Mouse (Mus musculus): ENCODE data around the gene Fam198a.

Gene Fam198a

DNA sequence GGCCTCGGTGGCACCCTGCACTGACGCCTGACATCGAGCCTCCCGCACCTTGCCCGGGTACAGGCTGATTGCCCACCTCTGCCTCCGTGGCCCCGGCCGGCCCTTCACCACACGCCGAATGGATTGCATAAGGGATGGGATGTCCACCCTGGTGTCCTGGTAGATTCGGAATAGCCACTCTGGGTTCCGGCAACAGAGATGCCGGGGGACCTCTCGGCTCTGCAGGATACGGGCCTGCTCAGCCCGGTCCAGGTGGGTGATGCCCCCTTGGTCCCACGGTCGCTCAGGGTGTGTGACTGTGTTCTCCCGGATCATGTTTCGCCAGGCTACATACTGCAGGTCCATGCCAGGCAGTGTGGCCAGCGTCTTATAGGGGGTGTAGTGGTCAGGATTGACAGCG, 31.4 kb downstream of the Fam198a start:
- in situ Hi-C loops (cut with MboI), result loop anchor here (10.0 kb wide), 1 partner anchor 147 kb away; the partner anchor contains the start of gene Ccdc13

DNA sequence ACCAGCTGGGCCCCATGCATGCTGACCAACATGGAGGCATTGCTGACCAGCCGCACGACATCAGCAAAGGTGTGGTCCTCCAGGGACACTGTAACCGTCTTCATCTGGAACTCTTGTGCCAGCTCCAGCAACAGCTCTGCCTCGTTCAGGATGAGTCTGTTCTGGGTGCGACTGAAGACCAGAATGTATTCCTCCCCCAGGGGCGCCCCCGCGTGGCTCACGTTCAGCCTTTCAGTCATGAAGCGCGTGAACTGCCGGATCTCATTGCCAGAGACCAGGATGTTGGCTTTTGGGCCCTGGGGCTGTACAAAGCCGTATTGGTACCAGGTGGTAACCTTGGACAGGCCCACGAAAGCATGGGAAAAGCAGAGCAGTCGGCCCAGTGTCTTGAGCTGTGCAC, 31.9 kb downstream of the Fam198a start:
- in situ Hi-C loops (cut with MboI), result loop anchor here (10.0 kb wide), 1 partner anchor 148 kb away; the partner anchor contains the start of gene Ccdc13

DNA sequence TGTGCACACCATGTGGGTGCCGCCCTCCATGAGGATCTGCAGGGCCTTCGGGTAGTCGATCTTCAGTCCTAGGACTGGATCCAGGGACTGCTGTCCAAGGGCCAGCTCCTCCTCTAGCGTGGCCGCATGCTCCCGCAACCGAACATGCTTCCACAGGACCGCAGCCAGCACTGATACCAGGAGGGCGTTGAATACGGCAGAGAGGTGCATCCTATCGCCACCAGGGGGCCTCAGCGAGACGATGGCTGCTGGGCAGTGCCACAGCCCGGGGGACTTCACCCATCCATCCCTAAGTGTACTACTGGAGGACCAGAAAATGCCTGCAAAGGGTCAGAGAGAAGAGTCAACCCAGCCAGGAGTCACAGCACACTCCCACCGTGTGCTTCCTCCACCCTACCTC, 32.7 kb downstream of the Fam198a start:
- in situ Hi-C loops (cut with MboI), result loop anchor here (10.0 kb wide), 1 partner anchor 149 kb away; the partner anchor contains the start of gene Ccdc13

DNA sequence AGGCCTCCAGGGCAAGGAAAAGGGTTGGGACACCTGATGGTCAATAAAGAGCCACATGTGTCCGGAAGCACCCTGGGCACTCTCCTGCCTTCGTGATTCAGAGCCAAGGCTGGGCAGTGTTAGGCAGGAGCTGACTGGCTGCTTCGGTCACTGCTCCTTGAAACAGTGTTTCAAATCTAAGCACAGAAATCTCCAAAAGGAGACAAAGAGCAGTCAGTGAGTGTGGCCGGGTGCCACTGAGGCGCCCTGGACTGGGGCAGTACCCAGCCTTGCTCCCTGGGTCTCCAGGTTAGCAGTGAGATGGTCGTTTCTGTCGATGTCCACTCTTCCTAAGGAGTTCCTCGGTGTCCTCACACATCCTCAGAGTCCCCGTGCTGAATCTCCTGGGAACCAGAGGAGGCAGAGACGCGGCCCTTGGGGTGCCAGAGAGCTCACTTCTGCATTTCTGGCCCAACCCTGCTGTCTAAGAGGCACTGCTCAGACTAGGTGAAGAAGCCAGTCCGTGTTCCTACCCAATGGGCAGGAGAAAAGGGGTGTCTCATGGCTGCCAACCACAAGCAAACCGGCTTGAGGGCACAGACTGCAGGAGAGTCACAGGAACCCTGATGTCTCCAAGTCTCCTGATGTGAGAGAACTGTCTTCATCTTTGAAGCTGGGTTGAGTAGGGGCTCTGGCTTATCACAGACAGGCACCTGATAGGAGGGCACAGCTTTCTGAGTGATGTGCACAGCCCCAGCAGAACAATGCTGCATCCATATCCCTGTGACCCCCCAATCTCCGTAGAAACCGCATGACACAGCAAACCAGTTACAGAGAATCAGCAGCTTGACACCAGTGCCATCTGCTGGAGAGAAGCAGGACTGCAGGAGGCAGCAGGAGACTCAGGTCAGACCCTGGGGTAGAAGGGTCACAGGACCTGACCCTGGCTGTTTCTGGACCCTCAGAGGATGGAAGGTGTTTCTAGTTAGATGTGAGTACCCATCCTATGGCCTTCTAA, 34.0 kb downstream of the Fam198a start:
- in situ Hi-C loops (cut with MboI), result loop anchor here (10.0 kb wide), 1 partner anchor 150 kb away; the partner anchor contains the start of gene Ccdc13

DNA sequence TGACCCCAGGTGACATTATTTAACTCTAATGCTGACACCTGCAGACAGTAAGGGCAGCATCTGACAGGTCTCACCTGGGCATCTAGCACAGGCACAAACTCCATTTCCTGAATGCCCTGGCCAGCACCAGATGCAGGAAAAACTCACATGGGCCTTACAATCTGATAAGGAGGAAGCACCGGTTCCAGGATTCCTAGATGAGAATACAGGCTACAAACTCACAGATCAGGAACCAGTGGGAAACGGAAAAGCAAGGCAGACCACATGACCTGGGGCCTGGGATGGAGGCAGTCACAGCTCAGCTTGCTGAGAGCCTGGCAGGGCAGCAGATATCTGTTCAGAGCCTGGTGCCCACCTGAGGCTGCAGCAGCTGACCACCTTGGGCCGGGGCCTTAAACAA, 38.1 kb downstream of the Fam198a start:
- in situ Hi-C loops (cut with MboI), result loop anchor here (10.0 kb wide), 1 partner anchor 154 kb away; the partner anchor contains the start of gene Ccdc13

DNA sequence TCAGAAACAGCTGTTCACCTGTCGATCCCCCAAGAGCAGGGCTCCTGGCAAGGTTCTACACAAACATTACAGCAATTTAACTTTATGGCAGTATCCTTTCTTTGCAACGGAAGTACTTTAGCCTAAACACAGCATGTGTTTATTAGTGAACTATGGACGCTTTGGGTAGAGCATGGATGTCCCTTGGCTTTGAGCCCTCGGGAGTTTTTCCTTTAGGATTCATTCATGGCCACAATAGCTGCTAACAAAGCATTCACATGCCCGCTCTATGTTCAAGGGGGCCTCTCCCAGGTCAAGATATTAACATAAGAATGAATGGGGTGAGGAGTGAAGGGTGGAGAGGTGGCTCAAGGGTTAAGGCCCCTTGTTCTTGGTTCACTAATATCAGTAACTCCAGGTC, 38.7 kb downstream of the Fam198a start:
- in situ Hi-C loops (cut with MboI), result loop anchor here (10.0 kb wide), 1 partner anchor 155 kb away; the partner anchor contains the start of gene Ccdc13

DNA sequence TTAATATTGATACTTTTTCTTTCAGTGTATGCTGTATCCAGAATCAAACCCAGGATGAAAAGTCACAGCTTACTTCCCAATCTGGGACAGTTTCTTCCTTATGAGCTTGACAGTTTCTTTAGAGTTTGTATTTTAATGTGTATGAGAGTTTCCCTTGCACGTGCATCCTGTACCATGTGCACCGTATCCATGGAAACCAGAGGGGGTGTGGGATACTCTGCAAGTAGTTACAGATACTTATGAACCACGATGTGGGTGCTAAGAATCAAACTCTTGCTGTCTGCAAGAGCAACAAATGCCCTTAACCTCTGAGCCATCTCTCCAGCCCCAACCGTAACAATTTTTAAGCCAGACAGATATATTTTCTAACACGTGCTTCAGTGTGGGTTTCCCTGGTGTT, 40.3 kb downstream of the Fam198a start:
- in situ Hi-C loops (cut with MboI), result no loop called here

DNA sequence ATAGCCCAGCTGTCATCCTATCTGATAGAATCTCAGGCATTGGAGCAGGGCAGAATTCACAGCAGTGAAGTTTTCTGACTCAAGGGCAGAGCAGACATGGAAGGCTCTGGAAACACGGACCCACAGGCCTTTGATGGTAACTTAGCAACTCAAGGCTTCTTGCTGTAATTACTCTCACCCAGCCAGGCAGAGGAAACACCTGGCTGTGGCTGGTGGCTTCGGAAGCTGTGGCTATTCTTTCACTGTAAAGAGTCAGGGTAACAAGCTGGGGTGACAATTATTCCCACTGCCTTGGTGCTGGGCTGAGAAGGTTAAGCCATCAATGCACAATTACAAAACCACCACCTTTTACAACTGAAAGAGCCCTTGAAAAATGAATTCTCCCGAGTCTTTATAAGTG, 42.3 kb downstream of the Fam198a start:
- in situ Hi-C loops (cut with MboI), result no loop called here

DNA sequence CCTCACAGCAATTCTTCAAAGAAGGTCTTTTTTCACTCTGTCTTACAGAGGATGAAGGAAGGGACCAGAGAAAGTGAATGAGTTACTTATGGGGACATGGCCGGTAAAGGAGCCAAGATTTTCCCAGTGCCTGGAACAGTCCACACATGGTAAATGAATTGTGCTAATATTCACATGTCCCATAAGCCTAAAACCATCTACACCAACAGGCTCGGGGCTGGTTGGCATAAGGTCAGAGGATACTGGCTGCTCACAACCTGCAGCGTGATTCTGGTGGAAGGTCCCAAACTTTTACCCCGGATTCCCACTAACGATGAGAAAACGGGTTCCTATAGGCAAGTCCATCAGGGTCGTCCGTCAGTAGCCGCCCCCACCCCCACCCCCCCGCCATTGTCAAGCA, 44.3 kb downstream of the Fam198a start:
- in situ Hi-C loops (cut with MboI), result no loop called here

DNA sequence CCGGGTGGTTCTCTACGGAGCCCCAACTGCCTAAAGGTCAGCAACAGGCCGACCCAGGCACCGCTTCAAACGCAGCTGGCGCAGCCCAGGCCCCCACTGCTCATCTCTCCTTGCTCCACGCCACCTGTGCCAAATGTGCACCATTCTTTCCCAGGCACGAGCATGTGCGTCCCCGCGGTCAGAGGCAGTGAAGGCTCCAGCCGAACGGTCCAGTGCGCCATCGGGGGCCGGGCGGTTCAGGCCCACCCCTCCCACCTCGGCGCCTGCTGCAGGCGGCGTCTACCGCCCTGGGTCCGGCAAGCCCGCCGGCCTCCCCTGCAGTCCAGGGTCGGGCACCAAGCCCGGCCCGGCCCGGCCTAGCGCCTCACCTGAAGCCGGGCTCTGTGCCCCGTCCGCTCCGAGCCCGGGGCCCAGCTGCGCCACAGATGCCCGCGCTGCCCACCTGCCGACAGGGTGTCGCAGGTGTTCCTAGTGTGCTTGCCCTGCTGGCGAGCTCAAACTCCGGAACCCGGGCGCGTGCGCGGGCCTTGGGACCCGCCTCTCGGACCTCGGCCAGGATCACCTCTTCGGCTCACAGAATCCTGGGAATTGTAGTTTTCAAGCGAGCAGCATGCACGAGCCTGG, 44.8 kb downstream of the Fam198a start:
- in situ Hi-C loops (cut with MboI), result no loop called here

DNA sequence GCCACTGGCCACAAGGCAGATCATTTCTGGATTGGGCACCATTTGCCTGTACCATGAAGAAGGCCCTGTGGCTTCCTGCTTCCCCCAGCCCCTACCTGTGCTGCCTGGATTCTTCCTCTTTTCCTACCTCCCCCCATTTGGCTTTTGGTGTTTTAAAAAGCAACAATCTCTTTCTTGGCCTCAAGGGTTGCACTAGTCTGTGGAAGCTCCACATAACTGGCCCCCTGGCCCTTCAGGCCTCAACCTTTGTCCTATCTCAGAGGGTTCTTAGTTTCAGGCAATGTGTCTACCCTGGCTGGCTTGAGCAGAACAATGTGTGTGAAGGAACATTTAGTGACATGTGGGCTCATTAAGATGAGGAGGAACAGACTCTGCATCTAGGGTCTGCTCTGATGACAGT, 46.2 kb downstream of the Fam198a start, which contains the start of gene Pomgnt2:
Gene Pomgnt2 (minus strand): TSS at position 101 of the 400 bp plus-strand sequence.
- in situ Hi-C loops (cut with MboI), result no loop called here

DNA sequence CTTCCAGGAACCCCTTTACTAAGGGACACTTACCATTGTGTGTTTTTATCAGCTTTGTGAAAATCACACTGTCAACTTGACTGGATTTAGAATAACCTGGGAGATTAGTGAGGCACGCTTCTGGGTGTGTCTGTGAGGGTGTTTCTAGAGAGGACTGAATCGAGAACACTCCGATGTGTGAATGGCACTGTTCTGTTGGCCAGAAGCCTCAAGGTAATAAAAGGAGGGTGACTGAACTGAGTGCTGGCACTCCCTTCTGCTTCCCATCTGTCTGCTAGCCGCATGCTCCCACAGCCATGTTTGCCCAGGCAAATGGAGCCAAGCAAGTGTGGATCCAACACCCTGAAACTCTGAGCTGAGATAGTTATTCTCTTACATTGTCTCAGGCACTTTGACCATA, 47.2 kb downstream of the Fam198a start:
- in situ Hi-C loops (cut with MboI), result no loop called here

DNA sequence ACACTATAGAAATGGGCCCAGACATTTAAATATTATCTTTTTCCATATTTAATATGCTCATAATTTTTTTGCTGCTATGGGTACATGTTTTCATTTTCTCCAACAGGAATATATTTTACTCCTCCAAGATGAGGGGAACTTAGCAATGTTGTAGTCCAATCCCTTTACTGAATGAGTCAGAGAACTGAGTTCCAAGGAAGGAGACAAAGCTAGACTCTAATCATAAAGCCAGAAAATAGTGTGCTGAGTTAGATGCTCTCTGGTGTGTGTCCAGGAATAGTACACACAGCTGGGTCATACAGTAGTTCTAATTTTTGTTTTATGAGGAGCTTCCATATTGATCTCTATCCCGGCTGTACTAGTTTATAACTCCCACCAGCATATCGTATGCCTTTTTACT, 55.4 kb downstream of the Fam198a start:
- in situ Hi-C loops (cut with MboI), result no loop called here

DNA sequence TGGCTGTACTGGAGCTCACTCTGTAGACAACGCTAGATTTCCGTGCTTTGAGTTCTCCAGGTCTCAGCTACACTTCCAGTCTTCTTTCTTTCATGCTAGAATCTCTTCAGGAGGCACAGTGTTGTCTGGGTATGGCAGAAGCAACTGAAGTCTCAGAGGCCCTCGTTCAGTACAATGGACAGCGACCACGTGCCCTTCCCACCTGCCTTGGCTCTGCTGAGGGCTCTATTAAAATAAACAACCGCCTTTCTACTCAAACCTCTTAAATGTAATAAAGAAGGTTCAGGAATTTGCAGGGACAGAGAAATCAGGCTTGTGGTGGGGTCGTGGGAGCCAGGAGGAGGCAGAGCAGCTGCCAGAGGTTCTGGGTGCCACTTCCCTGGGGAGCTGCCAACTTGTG, 55.8 kb downstream of the Fam198a start:
- in situ Hi-C loops (cut with MboI), result no loop called here

DNA sequence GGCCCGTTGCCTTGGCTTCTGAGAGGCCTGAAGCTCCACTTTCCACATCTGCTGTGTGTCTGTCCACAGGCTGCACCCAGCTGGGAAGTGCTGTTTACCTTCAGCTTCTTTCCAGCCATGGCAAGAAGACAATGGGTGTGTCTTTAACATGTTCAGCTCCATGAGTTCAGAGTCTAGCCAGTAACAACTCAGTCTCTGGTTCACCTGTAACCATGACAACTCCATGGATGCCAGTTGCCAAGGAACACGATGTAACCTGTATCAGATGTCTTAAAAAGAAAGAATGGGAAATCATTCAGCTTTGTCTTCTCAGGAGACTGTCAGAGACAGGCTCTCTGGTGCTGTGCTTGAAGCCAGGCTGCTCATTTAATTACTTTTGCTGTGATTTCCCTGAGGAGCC, 58.1 kb downstream of the Fam198a start:
- in situ Hi-C loops (cut with MboI), result no loop called here

DNA sequence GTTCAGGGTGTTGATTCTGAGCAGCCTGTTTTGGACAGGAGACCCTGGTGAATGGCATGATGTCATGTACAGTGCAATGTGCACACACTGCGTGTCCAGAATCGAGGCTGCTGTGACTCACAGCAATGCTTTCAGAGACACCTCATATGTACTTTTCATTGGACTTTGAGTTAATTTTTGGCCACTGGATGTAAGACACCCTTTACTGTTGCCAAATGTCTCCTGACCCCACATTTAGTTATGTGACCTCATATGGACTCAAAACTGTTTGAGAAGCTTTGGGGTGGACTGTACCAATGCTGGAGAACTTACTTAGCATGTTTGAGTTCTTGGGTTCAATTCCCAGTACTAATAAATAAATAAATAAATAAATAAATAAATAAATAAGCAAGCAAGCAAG, 60.0 kb downstream of the Fam198a start:
- in situ Hi-C loops (cut with MboI), result no loop called here

DNA sequence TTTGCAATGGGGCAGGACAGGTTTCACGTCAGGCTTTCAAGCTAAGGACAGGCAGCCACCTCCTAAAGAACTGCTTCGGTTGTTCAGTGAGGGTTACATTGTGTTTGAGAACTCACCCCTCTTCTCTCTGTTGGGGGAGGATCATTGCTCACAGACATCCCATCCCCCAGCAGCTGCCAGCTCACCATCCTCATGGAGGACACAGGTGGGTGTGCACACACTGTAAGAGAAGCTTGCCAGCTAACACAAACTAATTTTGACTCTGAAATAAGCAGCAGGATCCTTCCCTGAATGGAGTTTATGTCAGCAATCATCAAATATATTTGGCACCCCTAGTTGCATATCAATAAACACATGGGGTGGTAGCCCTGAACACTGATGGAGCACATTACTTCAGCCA, 62.0 kb downstream of the Fam198a start:
- in situ Hi-C loops (cut with MboI), result no loop called here

DNA sequence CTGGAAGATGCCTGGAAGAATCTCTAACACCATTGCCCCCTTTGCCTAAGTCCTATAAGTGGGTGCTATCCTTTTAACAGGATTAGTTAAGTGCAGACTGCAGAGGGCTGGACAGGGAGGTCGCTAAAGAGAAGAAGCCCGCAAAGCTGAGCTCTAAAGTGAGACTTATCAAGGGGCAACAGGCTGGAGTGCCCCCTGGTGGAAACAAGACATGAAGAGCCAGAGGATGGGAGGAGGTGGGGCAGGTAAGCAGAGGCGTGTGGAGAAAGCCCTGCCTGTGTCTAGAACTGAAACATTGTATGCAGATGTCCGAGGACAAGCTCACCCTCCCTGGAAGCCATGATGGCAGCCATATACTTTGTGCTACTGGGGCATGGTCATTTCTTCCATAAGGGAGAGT, 62.8 kb downstream of the Fam198a start:
- in situ Hi-C loops (cut with MboI), result no loop called here

DNA sequence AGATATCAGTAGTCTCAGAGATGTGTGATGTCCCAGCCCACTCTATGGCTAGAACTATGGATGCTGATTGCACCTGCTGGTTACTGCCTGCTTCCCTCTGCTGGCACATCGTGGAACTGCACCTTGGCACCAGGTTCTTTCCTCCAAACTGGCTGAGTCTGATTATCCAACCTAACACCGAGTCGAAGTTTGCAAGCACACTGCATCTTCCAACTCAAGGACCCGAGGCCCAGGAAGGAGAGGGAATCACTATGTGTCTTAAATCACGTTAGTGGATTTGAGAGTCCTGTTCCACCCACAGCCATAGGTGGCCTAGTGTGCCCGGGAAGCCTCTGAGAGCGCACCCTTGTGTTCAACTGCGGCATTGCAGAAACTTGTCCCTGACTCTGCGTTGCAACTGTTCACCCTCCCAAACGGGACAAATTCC, 63.5 kb downstream of the Fam198a start:
- in situ Hi-C loops (cut with MboI), result no loop called here

DNA sequence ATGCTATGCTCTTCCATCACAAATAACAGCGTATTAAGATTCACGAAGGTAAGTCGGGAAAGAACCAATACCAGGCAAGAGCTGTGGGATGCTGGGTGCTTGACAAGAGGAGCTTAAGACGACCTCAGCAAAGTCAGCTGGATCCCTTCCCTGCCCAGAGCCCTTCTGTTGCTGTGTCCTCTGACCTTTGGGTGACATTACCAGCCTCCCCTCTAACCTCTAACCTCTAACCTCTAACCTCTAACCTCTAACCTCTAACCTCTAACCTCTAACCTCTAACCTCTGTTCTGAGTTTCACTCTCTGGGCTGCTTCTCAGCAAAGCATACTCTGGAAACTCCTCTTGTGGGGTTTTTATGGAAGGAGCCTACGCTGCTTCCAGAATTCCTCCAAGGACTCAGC, 67.3 kb downstream of the Fam198a start:
- in situ Hi-C loops (cut with MboI), result no loop called here

DNA sequence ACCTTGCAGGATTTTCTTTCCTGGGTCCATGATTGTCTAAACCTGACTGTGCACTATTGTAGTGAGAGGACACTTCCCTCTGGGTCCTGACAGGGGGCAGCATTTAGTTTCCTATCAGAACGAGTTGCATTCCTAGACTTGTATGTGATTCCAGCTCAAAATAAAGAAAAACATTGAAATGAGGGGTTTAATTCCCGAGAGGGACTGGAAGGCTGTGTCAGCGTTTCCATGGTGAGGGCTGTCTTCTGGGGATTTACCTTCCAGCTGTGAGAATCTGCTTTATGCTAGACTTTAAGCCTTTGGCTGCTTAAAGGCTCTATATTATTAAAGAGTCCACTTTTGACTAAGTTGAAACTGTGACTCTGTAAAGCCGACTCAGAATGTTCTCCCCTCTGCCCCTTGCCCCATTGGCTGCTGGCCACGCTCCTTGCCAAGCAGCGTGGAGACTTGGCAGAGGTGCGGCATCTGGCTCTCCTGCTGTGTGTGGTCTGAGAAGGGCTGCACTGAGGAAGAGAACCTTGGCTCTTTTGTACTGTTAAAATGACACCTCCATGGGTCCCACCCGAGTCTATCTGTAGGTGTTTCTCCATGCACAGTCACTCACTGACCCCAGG, 68.1 kb downstream of the Fam198a start:
- in situ Hi-C loops (cut with MboI), result no loop called here

DNA sequence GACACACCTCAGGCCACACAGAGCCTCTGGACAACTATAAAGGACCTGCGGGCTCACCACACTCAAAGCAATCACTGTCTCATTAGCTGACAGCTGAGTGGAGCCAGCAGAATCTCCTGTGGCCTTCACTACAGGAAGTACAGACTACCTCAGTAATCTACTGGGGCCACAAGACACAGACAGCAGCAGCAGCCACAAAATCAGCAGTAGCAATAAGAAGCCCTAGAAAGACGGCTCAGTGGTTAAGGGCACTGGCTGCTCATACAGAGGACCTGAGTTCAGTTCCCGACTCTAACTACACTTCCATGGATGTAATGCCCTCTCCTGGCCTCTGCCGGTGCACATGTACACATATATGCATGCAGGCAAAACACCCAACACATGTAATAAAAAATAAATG, 69.5 kb downstream of the Fam198a start:
- in situ Hi-C loops (cut with MboI), result no loop called here
